Mouse (Mus musculus) c-Kit-positive CD71-negative TER-119-negative erythroid progenitor cells, embryonic 14.5 days (primary cell): ENCODE measurements at regions not wholly inside any gene's neighbourhood (a gene's known extent, or its start where the extent isn't known, plus 50 kb on each side); places are given as distances from the start of the nearest gene placed in this dataset.
A peak's percentile ranks its signal among the peaks of the same experiment; 100 is the strongest.

Experiments
- DNase-seq: peaks from one replicate; pipeline ENCODE4 v3.0.0-alpha.2; 2013; ENCODE audit warnings: low read depth

DNA sequence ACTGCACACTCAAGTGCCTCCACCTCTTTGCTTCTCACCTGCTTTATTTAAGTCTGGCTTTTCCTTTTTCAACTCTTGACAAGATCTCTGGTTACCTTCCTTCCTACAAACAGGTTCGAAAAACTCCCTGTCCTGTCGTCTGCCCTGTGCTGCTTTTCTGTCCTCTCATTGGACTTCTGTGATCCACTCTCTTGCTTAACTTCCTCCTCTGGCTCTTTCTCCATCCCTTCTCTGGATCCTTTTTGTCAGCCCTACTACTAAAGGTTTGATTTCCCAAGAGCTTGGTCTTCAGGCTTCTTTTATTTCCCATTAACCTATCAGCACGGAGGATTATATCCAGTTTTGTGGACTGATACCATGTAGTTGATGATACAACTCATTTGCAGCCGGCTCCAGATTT is 149.8 kb downstream of the Satb1 start:
- no peak for DNase-seq

DNA sequence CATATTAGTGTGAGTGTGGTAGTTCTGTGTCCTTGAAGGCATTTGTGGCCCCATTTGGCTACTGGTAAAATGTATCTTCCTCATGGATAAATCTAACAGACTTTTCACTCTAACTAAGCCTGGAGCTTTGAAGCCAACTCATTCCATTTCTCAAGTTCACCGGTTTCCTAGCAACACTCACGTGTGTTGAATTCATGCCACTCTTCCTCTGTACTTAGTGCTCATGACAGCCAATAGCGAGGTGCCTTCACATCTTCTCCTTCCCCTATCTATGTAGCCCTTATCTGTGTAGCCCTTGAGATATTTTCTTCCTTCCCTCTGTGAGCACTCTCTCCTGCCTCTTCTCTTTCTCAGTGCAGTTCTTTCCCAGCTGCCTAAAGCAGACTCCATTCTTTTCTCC is 150.7 kb downstream of the Satb1 start:
- no peak for DNase-seq

DNA sequence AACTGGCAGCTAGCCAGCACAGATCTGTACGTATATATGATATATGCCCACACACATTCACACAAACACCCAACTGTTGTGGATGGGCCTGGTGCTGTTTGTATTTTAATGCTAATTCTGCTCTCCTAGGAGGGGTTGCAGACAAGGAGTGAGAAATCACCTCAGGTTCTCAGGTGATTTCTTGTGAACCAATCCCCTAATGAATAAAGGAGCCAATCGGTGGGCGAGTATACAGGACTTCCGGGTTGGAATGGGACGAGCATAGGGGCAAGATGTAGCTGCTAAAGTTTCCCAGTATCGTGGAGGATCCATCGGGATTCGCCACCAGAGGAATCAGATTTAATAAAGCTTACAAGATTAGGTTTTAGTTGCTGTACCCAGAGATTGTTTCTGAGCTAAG is 155.6 kb downstream of the Satb1 start:
- DNase-seq = no peak

DNA sequence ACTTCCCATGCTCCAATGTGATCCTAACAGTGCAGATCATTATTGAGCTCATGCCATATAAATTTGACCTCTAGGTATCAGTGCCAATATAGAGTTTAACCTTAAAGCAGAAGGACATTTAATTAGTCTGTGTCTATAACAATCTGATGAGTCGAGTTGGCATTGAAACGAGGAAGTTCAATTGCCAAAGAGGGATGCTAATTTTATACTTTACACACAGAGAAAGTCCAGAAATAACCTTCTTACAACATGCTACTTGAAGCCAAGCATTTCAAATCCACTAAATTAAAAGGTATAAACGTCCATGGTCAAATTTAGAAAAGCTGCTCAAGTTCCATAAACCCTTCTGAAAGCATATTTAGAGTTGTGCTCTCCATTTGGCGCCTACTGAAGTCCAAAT is 174.7 kb downstream of the Satb1 start:
- DNase-seq = no peak

DNA sequence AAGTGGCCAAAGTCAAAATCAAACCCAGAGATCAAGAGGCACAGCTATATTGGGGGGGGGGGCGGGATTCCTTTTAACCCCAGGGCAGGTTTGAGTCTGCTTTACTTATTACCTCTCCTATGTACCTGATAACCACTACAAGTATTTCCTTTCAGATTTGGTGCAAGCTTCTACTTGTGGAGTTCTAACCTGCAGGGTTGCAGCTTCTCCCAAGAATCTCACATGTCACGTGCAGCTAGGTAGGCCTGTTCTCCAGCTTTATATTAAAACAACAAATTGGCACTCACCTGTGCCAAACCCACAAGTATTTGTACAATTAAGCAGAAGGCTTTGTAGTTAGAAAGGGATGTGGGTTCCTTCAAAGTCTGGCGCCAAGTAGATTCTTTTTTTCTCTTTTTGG is 179.2 kb downstream of the Satb1 start:
- no peak for DNase-seq

DNA sequence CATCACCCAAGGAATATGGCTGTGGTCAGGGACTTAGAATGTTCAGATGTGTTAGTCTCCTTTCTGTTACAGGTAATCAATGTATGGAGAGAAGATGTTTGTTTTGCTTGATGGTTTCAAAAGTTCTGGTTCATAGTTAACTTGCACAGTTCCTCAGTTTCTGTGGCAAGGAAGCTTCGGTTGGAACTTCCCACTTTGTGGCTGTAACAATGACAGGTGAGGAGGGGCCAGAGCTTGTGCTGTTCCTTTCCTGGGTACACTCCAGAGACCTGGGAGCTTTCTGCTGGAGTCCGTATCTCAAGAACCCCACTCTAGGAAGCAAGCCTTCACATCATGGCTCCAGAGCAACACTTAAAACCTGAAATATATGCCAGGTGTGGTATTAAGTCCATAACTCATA is 181.2 kb downstream of the Satb1 start:
- no peak for DNase-seq

DNA sequence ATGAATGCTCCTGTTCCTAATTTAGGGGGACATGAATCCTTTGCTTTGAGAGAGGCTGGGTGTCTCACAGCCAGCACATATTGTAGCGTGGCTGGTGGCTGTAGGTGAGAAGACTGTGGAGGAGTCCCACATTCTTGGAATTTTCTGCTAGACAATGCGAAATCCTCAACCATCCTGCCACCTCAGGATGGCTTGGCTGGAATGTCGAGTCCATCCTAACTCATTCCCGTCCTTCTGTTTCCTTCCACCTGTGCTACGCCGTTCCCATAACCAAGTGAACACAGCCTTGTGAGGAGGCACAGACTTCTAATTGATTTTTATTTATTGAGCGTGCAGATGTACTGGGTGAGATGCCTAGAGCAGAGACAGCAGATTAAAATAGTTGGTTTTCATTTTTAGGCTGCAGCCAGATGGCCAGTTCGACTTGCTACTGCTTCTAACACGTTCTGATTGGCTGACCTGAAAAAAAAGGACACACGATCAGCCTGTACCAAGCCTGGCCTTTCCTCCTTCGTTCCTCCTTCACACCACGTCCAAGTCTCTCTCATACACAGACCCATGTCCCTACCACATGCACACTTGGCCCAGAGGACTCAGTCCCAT is 183.8 kb downstream of the Satb1 start:
- no peak for DNase-seq

DNA sequence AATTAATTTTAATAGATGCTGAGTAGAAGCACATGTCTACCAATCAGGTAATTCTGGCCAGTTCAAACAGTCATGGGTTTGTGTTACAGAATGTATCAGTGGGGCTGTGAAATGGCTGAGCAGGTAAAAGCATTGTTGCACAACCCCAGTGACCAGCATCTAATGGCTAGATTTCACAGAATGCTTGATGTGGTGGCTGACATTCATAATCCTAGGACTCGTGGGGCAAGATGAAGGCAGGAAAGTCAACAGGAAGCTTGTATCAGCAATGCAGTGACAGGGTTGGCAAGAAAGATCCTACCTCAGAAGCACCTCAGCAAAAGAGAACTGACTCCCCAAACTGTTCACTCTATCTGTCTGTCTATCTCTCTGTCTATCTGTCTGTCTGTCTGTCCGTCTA is 186.7 kb downstream of the Satb1 start:
- DNase-seq = no peak

DNA sequence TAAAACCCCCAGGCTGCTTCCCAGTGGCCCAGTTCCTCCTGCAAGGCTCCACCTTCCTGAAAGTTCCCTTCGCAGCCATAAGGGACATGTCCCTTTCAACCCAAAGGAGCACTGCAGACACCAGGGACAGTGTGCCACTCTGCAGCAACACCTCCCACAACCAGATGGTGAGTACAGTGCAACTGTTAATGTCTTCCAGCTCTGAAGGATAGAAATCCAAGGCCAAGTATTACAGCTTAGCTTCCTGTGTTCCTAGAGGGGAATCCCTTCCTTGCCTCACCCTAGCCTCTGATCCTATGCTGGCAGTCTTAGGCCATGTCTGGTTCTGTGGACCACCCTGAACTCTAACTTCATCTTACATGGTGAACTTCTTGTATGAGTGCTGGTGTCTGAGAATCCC is 187.2 kb downstream of the Satb1 start:
- DNase-seq = no peak

DNA sequence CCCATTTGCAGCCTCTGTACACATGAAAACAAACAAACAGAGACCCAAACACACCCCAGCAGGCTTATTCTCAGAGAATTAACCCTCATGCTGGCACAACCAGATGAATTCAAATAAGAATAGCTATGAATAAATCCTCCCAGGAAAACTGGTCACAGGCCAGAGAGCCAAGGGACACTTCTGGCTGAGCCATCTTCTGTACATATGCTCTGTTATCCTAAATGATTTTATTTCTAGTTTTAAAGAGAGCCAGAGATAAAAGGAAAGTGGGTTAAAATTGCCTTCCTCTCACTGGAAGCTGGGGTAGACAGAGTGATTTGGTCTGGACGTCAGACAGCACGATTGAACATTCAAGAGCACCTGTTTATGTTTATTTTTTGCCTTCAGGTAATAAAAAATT is 190.4 kb downstream of the Satb1 start:
- DNase-seq = no peak

DNA sequence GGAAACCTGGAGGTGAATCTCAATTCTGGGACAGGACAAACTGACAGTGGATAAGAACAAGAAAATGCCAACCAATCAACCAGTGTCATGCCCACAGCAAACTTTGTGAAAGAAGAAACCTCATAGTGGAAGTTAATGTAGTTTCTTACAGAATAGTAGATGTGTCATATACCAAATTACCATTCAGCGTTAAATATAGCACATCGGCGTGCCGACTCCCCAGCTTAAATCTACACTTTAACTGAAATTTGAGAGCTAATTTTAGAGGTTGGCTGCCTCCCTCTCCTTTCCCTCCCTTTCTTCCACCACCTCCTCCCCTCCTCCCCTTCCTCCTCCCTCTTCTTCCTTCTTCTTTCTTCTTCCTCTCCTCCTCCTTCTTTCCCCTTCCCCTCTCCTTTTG is 197.2 kb downstream of the Satb1 start:
- DNase-seq = no peak

DNA sequence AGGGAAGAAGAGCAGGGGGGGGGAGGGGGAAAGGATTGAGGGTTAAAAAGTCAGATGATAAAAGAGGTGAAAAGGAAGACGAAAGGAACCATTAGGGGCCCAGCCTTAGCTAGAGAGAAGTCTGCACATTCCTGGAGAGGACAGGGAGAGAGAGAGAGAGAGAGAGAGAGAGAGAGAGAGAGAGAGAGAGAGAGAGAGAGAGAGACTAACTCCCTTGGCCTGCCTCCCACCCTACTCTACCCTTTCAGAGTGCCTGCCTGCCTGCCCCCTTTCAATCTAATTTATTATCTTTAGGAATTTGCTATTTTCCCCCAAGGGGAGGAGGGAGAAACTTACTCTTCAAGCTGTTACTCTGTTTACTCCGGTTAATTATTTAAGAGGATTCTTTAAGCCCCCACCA is 201.5 kb downstream of the Satb1 start:
- DNase-seq = no peak

DNA sequence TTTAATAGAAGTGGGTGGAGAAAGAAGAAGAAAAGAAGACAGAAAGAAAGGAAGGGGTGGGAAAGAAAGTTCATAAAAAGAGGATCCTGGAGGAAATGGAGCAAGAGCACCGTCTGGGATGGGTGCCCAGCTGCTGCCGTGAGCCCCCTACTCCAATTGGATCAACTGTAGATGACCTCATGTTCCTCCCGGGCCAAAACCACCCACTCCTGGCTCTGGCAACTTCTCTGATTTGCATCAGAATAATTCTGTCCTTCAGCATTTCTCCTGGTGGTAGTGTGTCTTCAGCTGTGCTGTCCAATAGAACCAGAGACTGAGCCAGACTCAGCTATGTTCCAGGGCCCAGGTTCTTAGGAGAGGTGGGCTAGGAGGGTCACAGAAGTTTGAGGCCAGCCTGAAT is 212.6 kb downstream of the Satb1 start:
- DNase-seq = no peak

DNA sequence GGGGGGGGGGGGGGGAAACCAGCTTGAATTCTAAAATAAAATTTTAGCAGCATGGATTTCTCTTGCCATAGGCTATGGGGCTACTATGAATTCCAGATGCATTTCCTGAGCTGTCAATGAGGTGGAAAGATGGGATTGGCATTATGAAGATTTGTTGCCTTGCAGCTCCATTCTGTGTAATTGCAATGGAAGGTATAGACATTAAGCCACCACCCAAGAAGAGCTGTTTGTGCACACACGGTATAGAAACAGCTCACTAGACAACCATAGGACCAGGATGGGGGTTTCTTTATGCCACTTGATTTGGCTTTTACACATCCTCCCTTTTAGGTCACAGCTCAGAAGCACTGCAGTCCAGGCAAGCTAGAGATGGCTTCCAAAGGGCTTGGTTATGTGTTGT is 247.8 kb downstream of the Satb1 start:
- DNase-seq = no peak

DNA sequence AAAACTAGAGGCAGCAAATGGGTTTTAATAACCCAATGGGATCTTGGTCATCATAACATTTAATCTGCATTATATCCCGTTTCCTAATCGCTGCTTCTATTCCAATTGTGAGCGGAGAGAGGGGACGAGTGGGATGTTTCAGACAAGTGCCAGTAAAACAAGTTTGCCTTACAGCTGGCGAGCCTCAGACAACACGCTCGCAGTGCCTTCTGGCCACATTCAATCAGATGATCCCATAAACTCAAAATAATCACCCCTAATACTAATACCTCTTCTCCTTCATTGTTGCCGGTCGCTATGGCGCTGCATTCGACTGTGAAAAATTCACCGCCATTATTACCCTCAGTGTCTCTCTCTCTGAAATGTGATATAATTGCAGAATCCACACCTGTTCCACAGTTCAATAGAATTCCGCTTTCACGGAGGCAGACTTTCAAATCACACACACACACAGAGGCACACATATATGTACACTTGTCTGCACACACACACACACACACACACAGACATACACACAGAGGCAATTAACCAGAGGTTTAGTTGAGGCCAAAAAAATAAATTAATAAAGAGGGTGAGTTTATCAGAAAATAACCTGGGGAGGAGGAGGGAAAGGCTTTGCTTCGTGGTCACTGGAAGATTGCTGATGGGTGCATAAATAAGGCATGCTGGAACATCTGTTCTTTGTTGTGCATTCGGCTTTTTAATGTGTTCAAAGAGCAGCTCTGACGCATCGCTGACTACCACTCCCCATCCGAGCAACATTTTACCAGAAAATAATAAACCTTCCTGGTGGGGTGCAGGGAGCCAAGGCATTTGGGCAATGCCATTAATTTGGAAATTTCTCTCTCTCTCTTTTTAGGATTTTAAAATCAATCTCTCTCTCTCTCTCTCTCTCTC is 248.9 kb downstream of the Satb1 start:
- no peak for DNase-seq

DNA sequence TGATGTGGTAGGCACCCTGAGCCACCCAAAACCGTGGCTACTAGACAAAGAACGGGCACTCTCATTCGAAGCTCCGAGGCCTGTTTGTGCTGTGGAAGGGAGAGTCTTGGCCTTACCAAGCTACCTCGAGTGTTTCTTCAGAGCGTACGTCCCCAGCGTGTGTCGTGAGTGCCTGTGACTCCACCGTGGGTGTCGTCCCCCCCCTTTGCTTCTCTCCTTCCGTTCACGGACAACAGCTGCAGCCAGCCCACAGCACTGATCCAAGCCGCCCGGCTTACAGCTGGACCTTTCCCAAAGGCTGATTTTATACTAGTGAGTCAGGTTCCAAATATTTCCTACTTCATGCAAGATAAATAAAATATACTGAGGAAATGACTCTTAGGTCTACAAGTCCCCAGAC is 249.8 kb downstream of the Satb1 start:
- DNase-seq = no peak

DNA sequence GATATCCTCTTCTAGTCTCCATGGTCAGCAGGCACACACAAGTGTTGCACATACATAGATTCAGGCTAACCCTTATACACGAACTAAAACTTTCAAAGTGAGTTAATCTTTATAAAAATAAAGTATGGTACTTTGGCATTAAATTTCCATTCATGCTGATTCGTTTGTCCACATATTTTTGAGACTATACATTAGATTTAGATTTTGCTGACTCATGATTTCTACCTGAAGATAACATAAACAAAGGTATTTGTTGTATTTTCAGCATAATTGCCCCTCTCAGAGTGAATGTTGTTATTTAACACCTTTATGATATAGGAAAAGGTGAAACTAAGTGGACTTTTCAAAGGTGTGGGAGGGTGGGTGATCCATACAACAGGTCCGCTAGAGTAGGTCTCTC is 277.2 kb downstream of the Satb1 start:
- no peak for DNase-seq

DNA sequence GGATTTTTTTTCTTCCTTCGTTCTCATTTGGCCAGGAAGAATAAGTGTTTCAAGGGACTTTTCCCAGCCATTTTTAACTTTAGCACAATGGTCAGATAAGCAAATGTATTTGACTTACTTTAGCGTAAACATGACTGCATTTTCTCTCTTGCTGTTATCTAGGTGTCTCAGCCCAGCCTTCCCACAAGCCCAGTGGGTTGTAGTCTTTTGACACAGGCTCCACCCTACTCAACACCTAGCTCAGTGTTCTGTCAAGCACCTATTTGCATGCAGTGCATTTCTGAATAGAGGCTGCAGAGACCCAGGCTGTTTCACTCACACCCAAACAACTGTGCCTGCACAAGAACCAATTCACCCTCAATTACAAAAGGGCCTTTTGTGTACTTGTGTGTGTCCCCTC is 278.6 kb downstream of the Satb1 start:
- no peak for DNase-seq

DNA sequence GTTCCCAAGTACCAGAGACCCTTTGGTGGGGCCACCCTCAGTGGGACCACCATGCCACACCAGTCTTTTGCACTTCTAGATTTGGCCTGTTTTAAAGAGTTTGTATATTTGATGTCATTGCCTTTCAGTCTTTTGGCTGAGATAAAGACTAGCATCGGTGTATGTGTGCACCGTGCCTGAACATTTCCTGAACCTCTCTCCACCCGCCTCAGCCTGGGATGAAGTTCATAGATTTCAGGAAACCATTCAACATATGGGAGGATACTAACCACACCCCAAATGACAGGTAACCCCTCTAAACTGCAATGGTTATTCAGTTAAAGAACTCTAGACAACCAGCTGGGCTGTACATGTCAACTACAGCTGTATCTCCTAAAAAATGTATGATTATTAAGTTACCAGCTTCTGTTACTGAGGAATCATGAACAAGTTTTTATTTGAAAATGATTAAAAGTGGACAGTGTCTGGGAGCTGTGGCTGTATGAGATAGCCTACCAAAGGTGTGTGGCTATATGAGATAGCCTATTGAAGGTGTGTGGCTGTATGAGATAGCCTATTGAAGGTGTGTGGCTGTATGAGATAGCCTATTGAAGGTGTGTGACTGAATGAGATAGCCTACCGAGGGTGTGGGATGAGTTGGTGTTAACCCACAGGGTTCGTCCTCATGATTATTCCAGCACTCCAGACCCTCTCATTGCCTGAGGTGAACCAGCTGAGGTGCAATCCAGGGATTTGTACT is 280.6 kb downstream of the Satb1 start:
- DNase-seq = no peak

DNA sequence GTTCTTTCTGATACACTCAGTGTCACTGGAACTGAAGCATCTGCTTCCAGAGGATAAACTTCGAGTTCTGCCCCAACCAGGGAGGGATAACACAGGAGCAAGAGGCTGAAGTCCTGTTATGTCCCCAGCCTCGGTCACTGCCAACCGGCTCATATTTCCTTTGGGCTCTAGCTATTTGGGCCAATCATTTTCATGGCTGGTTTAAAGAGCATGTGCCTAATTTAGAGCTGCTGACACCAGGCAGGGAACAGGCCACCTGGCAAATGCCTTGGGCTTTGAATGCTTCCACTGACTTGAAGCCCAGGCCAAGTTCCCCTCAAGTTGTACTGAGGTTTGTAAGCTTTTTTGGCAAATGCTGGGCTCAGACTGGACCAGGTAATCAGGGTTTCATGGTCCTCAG is 286.1 kb downstream of the Satb1 start:
- DNase-seq = no peak

DNA sequence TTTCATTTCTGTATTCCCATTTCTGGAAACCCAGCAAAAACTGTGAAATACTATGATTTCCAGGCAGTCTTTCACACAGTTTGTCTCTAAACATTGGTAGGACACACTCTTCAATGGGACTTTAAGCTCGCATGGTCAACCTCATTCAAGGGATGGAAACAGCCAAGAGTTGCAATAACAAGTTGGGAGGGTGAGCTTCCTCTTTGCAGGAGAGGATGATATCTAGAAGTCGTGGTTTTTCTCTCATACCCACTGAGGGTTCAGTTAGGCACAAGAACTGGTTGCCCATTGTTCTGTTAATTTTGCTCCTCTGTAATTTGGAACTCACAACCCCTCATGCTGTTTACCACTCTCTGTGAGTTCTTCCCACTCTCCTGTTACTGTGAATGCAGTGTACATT is 290.5 kb downstream of the Satb1 start:
- no peak for DNase-seq

DNA sequence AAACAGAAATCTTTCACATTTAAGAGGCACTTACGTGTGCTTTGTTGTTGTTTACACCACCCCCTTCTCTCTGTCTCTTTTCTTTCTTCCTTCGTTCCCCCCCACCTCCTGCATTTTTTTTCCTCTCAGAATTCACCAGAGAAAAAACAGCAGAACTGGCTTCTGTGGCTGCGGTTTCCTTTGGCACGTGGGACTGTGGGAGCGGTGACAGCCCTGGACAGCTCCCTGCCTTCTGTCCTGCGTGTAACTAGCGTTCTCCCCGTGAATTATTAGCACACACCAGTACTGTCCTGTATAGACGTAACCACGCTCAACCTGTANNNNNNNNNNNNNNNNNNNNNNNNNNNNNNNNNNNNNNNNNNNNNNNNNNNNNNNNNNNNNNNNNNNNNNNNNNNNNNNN is 298.4 kb downstream of the Satb1 start:
- DNase-seq = peak; percentile 8

DNA sequence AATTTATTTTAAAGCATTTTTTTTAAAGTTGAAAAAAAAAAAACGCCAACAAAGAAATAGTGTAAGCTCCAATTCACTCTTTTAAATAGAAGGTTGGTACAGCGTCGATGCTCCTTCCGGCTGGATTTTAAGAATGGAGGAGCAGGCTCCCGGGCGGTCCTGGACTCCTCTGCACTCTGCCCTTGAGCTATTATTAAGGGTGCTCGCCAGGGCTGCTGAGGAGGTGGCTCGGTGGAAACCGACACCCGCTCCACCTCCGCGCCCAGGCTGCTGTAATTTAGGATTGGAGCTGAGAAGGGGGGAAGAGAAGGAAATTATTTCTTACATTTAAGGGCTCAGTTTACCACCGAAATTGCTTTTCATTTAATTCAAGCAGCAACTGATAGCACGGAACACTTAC is 298.8 kb downstream of the Satb1 start:
- no peak for DNase-seq
